ENCODE assay signal across 8 mouse cellular contexts in genomic region chr5:143328690-143329495, GRCm38 (mm10). TPM values are rescaled to one million over a fixed set of nuclear protein-coding genes. Genes with fewer than 3 reads are reported as not detected.
DNase-seq lines count a peak whose midpoint lies in the region; ATAC-seq lines count a peak whose summit lies in the region.

Gene Zdhhc4, minus strand, starts transcription at chr5:143329256.

- WGBS in heart, embryonic 14.5 days: under 1% methylated on average over 57 of the region's 57 CpGs
- under 1% methylated on average over 57 of the region's 57 CpGs for WGBS in liver, embryonic 13.5 days (ENCODE audit: insufficient replicate concordance)
- WGBS in stomach, embryonic 16.5 days: under 1% methylated on average over 57 of the region's 57 CpGs

- H3K4me1 ChIP-seq in heart, embryonic 14.5 days (ENCODE audit: control insufficient read depth in 2 of 2, insufficient read depth in 2 of 2, low read length in 2 of 2): peaks cover 5 to 16% of the 10 kb centered on the region in 2 experiments; a peak in 3 of 4 replicates
- H3K4me1 ChIP-seq in liver, embryonic 13.5 days (replicated peaks): peaks cover 22% of the 10 kb centered on the region
- H3K4me1 ChIP-seq in stomach, embryonic 16.5 days (ENCODE audit: control insufficient read depth, insufficient read depth, low read length): peaks cover 8% of the 10 kb centered on the region

- H3K27me3 ChIP-seq in heart, embryonic 14.5 days (ENCODE audit: control insufficient read depth, insufficient read depth, low read length): no peaks in the 10 kb centered on the region
- no peaks in the 10 kb centered on the region for H3K27me3 ChIP-seq in liver, embryonic 13.5 days
- H3K27me3 ChIP-seq in stomach, embryonic 16.5 days (ENCODE audit: control insufficient read depth, insufficient read depth, low read length): no peaks in the 10 kb centered on the region

- ATAC-seq in CD4-positive, CD25-positive, alpha-beta regulatory T cell, adult 4 months: peak; percentile 92
- peak; percentile 68 for ATAC-seq in heart, embryonic 14.5 days (ENCODE audit: insufficient number of reproducible peaks, insufficient read depth, low FRiP score, low read depth)
- ATAC-seq in liver, embryonic 13.5 days (ENCODE audit: low read depth): peak; percentile 79
- ATAC-seq in stomach, embryonic 16.5 days (ENCODE audit: insufficient read depth, low FRiP score): peak; percentile 73

- peaks cover 31% of the 10 kb centered on the region for H3K36me3 ChIP-seq in heart, embryonic 14.5 days (ENCODE audit: control insufficient read depth, insufficient read depth, low read length)
- peaks cover 27% of the 10 kb centered on the region for H3K36me3 ChIP-seq in liver, embryonic 13.5 days
- peaks cover 15% of the 10 kb centered on the region for H3K36me3 ChIP-seq in stomach, embryonic 16.5 days (ENCODE audit: control insufficient read depth, insufficient read depth, low read length)

- peak within 1 kb of the TSS; percentile 69 for H3K27ac ChIP-seq in heart, embryonic 14.5 days (replicated peaks in 1 of 2; ENCODE audit: control insufficient read depth in 1 of 2, insufficient read depth in 1 of 2, low read depth in 2 of 2, low read length in 2 of 2)
- peak within 1 kb of the TSS; percentile 65 for H3K27ac ChIP-seq in liver, embryonic 13.5 days
- peak within 1 kb of the TSS; percentile 74 for H3K27ac ChIP-seq in stomach, embryonic 16.5 days (ENCODE audit: low read length)

- H3K9ac ChIP-seq in heart, embryonic 14.5 days (ENCODE audit: low read length): peak within 1 kb of the TSS; percentile 85
- H3K9ac ChIP-seq in liver, embryonic 13.5 days: peak within 1 kb of the TSS; percentile 88
- peak within 1 kb of the TSS; percentile 92 for H3K9ac ChIP-seq in stomach, embryonic 16.5 days (ENCODE audit: low read length)

- H3K4me3 ChIP-seq in heart, embryonic 14.5 days (ENCODE audit: control insufficient read depth in 1 of 2, insufficient read depth in 1 of 2, low read depth in 1 of 2, low read length in 2 of 2): peak within 1 kb of the TSS; percentile 66 to 84
- peak within 1 kb of the TSS; percentile 85 for H3K4me3 ChIP-seq in liver, embryonic 13.5 days (replicated peaks)
- peak within 1 kb of the TSS; percentile 77 for H3K4me3 ChIP-seq in stomach, embryonic 16.5 days (replicated peaks; ENCODE audit: low read length)

- peak within 1 kb of the TSS; percentile 96 for H3K4me2 ChIP-seq in heart, embryonic 14.5 days (ENCODE audit: low read length)
- H3K4me2 ChIP-seq in liver, embryonic 13.5 days: peak within 1 kb of the TSS; percentile 80
- H3K4me2 ChIP-seq in stomach, embryonic 16.5 days (ENCODE audit: low read depth, low read length): peak within 1 kb of the TSS; percentile 94

- no peaks in the 10 kb centered on the region for H3K9me3 ChIP-seq in heart, embryonic 14.5 days (ENCODE audit: control insufficient read depth, low read length)
- no peaks in the 10 kb centered on the region for H3K9me3 ChIP-seq in liver, embryonic 13.5 days (replicated peaks)
- no peaks in the 10 kb centered on the region for H3K9me3 ChIP-seq in stomach, embryonic 16.5 days (replicated peaks; ENCODE audit: control insufficient read depth, low read length)

- DNase-seq in c-Kit-negative CD71-positive TER-119-positive erythroid progenitor cells, embryonic 14.5 days (ENCODE audit: low read depth, low spot score): peak; percentile 73
- DNase-seq in fibroblast of lung, adult 2 months (ENCODE audit: low read depth): peak; percentile 49
- DNase-seq in kidney, postnatal 14 days: peak; percentile 93
- peak; percentile 76 for DNase-seq in liver, embryonic 13.5 days
- peak; percentile 89 for DNase-seq in neural tube, embryonic 10.5 days (ENCODE audit: extremely low spot score, low spot score)

RNA-seq across cellular contexts. Expression of gene Zdhhc4, which starts in this region (rescaled TPM):
- 100 to 1,000 TPM in 1 of 2 experiments, 10 to 100 TPM in 1; 54.0 to 104 TPM for polyA plus RNA-seq in CD4-positive, CD25-positive, alpha-beta regulatory T cell, adult 4 months (2017; shearing (Covaris generic))
- 58.7 and 60.1 TPM in 2 replicates for polyA plus RNA-seq in heart, embryonic 14.5 days (2014; fragmentation: Nextera tagmentation; extraction: Ambion mirVana)
- 35.7 and 36.4 TPM in 2 replicates for polyA plus RNA-seq in liver, embryonic 13.5 days (2015; fragmentation: Nextera tagmentation; extraction: Ambion mirVana)
- polyA plus RNA-seq in stomach, embryonic 16.5 days (2015; fragmentation: Nextera tagmentation; extraction: Ambion mirVana): 63.6 and 71.9 TPM in 2 replicates

Comparison
In these comparisons a context has a peak if more than half of its experiments do, and no peak if none do; other contexts are left out.
1. Peak in every context shown above with its lines: DNase-seq, ATAC-seq, H3K4me3 ChIP-seq and H3K27ac ChIP-seq.